Mouse (Mus musculus): ENCODE measurements around the gene Otop2.

Otop2 gene

DNA sequence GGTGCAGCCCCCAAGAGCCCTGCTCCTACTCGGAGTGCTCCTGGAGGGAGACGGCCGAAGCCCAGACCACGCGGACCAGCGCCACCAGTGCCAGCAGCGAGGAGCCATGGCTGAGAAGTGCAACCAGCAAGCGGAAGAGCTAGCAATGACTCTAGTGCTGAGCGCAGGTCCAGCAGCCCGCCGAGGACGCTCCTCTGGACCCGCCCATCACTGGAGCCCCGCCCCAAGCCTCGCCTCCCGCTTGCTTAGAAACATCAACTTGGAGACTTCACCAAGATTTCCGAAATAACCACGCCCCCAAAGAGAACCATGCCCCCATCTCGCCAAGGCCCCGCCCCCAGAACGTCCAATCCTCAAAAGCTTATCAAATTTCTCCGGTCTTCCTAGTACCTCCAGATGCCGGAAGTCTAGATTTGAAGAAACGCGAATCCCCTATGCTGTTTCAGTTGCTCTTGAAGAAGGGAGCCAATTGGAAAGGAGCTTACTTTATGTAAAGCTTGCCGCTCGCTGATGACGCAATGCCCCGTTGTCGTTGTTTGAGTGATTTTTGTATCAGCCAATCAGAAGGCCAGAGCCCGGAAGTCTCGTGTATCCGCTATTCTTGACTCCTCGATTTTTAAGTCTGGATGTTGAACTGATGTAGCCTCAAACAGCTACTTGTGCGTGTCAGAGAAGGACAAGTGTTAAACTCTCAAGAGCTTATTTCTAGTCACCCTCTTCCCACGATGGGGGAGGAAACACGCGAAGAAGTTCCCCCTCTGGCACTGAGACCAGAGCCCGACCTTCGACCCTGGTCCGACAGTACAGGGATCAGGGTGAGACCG is 30.0 kb upstream of the Otop2 start, which contains the start of gene Fdxr:
Fdxr (minus strand) TSS at position 271 of the 824 bp plus-strand sequence.
- peak; percentile 99 for DNase-seq

DNA sequence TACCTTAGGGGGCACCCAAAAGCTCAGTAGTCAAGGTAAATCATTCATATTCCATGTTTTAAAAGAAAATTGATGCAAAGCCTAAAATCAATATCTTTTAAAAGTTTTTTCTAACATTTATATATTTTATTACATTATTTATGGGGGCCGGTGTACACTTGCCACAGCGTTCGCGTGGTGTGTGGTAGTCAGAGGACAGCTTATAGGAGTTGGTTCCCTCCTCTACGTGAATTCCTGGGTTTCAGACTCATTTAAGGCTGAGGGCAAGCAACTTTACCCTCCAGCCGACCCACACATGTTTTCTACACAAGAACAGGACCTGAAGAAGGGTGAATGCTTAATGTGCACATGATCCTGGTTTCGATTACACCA is 29.4 kb upstream of the Otop2 start:
- no peak for DNase-seq

DNA sequence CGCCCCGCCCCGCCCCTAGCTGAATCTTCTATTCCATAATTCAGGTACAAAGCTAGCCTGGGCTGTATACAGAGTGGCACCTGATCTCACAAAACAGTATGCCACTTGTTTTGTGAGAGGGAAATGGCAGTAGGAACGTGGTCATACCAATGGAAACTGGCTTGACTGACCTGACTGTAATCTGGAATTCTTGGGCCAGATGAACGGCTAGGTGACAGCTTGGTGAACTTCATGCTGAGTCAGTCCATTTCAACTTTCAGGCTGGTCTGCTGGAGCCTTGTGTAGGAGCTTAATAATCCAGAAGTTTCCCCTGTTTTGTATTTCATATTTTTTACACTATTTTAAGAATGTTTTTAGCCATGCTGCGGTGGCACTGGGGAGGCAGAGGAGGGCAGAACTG is 28.8 kb upstream of the Otop2 start:
- DNase-seq, result no peak

DNA sequence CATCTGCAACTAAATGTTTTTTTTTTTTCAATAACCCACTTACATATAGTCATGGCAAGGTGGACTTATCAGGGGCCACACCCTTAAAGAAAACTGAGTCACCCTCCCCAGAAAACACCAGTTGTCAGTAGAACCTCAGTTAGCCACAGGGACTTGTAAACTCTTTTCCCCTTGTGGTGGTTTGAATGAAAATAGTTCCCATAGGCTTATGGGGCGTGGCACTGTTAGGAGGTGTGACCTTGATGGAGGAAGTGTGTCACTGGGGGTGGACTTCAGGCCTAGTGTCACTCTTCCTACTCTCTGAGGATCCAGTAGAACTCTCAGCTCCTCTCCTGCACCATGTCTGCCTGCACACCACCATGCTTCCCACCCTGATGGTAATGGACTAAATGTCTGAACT is 27.2 kb upstream of the Otop2 start:
- DNase-seq, result peak in 1 of 2 experiments; percentile 15

DNA sequence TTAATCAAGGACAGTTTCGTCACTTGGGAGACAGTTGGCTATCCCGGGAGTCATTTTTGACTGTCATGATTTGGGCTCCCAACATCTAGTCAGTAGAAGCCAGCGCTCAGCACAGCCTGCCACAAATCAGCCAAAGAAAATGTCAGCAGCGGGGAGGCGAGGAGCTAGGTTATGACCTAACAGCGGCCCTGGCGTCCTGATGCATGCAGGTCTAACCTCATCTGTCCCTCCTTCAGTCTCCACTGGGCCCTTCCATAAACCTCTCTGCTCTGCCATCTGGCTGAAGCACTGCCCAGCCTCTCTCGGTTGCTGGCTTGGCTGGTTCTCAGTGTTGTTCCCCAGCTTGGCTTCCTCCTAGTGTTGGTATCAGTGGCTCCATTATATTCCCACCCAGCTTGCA is 24.7 kb upstream of the Otop2 start:
- peak in 1 of 2 experiments; percentile 22 for DNase-seq

DNA sequence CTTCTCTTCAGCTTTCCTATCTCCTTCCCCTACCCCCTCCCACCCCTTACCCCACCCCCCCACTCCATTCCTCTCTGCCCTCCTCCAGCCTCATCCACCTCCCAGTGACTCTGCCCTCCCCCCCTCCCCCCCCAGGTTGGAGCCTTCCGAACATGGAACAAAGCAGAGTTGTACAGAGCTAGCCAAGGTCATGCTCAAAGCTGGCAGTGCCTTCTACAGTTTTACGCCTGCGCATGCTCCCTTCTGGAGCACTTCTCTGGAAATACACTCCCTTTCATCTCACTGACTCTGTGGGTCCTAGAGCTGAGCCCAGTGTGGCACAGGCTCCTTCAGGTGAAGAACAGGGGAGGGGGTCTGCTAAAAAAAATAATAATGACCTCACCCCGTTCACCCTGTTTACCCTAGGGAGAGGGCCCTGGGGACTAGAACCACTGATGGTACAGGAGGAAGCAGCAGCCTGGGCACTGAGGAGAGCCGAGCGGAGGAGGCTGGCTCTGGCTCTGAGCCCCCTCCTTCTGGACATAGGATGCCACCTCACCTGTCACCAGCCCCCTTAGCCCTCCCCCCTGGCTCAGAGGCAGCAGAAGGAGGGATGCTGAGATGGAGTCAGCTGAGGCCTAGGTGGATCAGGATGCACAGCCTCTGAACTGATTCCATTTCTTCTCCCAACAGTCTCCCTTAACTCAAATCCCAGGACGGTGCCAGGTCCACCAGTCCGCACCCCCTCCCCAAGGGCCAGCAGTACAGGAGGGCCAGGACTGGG is 24.1 kb upstream of the Otop2 start:
- DNase-seq, result peak in 1 of 2 experiments; percentile 17

DNA sequence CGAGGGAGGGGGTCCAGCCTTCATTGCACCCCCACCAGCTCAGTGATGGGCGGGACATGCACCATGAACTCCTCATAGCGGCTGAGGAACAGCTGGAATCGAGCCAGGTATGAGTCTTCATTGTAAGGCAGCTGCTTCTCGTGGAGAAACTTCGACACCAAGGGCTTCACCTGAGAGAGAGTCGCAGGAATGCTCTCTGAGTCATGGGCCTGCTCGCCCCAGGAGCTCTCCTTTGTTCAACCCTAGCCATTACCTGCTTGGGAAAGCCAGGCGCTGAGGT is 23.5 kb upstream of the Otop2 start:
- no peak for DNase-seq

DNA sequence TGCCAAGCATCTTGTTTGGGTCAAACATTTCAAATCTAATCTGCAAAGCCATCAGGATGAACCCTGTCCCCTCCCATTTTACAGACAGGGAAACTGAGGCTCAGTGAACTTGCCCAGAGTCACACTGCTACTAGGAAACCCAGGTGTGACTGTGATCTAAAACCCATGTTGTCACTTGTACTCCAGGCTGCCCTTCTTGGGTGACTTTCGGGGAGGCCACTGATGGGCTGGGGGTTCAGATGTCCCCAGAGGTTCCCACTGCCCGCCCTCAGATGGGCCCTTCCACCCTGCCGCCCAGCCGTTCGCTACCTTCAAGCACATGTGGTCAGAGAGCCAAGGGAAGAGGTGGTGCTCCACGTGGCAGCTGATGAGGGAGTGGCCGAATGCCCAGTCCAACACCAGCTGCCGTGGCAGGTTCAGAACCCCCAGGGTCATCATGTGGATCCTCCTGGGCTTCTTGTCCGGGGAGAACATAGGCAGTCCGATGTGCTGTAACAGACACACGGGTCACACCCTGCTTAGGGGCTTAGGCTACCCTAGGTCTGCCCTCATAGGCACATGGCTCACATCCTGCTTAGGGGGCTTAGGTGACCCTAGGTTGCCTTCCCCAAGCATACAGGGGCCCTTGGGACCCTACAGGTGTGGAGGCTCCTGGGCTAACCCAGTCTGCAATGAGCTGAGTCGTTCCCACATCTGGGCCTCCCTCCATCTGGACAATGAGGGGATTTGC is 22.9 kb upstream of the Otop2 start:
- DNase-seq, result no peak

DNA sequence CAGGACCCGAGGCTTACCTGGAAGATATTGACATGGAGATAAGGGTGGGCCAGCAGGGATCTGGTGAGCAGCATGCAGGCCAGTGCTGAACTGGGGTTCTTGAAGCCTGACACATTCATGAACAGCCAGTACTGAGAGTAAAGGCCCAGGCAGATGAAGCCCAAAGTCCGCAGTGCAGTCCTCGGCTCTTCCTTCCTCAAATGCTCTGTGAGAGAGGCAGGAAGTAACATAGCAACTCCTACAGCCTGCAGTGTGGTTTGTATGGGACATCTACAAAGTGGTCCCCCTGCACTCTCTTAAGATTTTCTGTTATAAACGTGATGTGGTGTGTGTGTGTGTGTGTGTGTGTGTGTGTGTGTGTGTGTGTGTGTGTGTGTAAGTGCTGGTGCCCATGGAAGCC is 21.7 kb upstream of the Otop2 start:
- no peak for DNase-seq

DNA sequence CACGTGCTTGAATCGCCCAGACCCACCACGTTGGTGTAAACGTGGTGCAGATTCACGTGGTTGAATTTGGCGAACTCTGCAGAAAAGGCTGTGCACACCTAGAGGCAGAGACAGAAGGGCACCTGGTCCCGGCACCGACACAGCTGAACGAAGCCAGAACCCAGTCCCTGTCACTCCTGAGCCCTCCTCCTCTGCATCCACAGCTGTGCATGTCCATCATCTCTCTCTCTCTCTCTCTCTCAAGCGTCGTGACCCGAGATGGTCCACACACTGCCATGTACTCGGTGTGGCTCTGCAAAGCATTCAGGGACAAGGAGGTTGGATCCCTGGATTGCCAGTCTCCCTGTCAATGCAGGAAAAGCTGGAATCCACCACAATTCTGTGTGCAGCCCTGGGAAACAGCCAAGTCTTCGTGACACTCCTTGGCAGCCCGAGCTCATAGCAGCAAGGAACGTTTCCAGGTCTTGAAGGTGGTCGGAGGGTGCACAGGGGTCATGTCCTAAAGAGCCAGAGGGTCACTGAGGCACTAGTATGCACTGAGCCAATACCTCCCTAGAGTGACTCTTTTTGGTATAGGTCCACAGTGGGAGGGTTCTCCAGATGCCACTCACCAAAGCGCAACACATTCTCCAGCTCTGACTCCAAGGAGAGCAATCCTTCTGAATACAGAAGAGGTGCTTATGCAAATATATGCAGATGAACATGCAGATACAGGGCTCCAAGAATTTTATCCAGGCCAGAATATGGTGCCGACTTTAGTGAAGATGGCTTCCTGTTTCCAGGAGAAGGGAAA is 20.6 kb upstream of the Otop2 start:
- DNase-seq, result no peak

DNA sequence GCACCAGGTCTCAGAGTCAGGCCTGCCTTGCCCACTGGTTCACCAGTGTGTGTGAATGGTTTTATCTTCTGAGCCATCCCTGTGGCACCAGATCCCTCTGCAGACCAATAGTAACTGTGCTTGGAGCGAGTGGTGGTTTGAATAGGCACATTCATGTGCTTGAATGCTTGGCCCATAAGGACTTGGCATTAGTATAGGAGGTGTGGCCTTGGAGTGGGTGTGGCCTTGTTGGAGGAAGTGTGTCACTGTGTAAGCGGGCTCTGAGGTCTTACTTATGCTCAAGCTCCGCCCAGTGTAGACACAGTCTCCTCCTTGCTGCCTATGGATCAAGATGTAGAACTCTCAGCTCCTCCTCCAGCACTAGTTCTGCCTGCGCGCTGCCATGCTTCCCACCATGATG is 19.6 kb upstream of the Otop2 start:
- DNase-seq, result no peak

DNA sequence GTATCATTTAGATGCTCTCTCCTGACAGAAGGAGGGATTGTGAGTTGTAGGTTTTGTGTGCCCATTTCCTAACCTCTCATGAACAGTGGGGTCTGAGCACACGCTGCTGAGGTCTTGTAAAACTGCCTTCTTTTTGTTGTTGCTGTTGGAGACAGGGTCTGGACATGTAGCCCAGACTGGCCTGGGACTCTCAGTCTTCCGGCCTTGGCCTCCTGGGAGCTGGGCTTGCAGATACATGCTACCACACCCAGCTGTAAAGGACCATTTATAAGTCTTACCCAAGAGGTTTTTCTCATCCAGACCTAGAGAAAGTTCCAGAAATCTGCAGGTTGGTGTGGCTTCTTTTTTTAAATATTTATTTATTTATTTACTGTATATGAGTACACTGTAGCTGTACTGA is 18.7 kb upstream of the Otop2 start:
- DNase-seq, result no peak

DNA sequence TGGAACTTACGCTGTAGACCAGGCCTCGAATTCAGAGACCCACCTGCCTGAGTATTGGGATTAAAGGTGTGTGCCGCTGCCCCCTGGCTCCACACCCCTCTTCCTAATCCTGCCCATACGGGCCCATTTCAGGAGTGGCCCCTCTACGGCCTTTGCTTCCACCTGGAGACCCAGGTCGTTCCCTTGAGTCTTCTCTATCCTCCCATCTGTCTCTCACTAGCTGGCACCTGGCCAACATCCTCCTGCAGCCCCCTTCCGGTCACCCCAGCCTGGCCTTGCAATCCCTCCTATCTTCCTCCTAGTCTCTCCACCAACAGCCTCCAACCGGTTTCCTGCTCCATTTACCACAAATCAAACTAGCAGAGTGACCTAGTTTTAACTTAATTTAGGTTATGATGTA is 17.1 kb upstream of the Otop2 start:
- no peak for DNase-seq

DNA sequence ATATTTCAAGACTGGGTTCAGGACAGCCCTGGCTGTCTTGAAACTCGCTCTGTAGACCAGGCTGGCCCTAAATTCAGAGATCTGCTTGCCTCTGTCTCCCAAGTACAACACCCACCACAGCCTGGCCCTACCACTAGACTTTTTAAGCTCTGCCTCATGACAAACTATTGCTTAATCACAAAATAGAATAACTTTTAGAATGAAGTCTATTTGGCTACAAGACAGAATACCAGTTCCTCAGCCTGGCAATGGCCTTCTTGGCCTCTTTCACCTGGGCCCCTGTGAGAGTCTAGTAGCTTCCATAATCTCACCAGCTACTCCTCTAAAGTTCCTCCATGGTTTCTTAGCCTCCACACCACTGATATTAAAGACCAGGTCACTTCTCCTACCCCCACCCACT is 16.6 kb upstream of the Otop2 start:
- DNase-seq, result no peak

DNA sequence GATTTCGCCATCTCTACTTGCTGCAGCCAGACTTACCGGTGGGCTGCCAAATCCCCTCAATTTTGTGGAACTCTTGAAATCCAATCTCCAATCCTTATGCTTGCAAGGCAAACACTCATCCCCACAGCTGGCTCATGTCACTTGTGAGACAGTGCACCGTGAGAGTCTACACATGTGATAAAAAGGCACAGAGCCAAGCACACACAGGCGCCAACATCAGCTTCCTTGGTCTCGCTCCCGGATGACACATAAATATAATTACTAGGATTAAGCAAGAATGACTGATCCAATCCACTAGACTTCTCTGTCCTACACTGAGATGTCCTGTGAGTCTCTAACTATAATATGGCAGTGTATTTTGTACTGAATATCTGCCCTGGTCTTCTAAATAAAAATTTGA is 16.0 kb upstream of the Otop2 start:
- peak; percentile 66 to 87 for DNase-seq

DNA sequence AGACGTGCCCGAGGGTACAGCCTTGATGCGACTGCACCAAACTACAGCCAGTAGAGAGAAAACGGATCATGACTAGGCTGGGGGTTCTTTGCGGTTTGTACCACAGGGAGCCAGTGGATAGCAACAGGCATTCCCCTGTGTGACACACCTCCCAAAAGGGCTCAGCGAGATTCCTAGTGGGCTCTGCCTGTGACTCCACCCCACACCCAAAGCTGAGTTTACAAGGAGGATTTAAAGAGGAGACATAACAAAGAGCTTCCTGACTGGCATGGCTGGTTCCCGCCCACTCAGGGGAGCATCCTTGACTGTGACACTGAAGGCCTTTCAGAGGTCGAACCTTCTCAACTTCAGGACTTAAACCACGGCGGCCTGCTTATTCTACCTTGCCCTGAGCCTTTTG is 15.5 kb upstream of the Otop2 start:
- DNase-seq, result no peak

DNA sequence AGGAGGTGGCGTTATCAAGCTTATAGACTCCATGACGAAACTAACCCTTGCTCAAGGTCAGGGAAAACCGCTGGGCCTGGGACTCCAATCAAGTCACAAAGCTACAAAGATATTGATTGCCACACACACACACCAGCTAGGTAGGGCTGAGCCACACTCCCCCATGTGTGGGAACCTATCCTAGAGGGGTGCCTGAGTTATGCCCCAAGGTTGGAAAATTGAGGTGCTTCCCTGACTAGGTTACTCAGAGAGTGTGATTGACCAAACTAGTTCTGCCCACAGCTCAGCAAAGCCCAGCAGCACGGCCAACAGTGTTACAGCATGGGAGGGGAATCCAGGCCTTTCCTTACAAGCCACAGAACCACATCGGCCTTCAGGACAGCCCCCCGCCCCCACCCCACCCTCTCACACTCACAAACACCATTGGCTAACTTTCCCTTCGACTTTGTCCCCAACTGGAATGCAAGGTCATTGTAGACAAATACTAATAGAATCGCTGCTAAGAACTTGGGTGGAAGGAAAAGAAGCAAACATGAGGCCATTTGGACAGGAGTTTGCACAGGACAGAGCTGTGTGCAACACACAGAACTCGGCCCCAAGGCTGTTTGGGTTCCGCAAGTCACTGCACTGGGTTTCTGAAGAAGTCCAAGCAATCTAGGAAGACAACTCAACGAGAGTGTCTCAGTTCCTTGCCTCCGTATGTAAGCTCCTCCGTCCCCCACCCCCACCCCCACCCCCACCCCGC is 14.2 kb upstream of the Otop2 start:
- DNase-seq, result no peak

DNA sequence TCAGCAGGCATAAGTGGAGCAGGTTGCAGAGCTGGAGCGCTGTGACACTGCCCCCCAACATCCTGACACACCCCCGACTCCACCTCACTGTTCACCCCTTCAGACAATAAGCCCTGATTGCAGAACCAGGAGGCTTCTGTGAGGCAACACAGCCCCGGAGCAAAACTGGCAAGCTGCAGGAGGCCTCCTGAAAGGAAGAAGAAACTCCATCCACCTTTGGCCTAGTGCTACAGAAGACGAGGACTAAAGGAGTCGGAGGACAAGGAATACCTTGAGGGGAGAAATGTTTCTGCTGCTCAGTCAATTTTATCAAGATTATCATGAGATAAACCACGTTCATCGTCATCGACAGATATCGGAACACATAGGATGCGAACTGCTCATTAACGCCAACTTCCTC is 11.0 kb upstream of the Otop2 start:
- DNase-seq, result no peak

DNA sequence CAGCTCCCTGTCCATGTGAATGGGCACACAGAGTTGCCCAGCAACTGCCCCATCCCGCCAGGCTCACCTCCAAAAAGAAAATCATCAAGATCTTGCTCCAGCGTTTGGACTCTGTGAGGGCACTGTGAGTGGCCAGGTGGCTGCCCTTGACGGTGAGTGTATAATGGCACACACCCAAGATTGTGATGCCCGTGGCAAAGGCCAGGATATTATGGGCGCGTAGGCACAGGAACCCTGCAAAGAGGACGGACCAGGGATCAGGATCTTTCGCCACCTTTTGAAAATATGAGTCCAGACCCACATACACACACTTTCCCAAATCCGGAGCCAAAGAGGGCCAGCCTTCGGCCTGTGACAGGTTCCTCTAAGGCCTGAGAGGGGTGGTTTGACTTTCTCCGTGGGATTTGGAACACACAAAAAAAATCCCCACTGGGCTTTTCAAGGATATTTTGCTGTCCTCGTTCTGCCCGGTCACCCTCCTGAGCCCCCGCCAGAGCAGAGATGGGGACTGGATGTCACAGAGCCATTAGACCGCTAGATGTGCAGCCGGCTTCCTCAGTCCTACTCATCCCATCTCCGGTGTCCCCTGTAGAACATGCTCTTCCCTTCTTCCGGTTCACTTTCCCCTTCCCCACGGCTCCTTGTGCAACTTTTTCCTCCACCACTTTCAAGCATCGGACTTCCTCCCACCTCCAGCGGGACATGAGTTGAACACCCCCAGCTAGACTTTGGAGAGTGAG is 10.3 kb upstream of the Otop2 start:
- no peak for DNase-seq

DNA sequence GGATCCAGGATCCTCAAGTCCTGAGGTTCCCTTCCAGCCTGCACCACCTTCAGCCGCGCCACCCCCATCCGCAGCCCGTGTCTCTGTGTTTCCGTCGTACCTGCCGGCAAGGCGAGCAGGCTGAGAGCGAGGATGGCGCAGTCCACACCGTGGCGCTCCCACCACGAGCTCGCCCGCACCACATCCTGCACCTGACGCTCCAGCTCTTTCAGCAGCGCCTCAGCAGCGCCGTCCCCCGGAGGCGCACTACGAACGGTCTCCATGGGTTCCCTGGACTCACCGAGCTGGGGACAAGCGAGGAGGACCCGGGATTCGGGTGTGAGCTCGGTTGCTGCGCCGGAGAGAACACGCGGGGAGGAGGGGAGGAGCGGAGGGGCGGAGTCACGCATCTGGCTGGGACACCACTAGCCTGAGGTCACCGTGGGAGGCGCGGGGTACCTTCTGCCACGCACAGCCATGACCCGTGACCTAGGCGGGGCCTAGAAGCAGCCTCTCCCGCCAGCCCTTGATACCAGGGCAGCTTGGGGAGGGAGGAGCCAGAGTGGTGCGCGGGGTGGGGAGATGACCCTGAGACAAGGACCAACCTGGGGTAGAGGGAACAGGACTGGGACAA is 9.6 kb upstream of the Otop2 start, which contains the start of gene Fads6:
Fads6 (minus strand) TSS at position 450 of the 613 bp plus-strand sequence.
- peak; percentile 34 to 56 for DNase-seq

DNA sequence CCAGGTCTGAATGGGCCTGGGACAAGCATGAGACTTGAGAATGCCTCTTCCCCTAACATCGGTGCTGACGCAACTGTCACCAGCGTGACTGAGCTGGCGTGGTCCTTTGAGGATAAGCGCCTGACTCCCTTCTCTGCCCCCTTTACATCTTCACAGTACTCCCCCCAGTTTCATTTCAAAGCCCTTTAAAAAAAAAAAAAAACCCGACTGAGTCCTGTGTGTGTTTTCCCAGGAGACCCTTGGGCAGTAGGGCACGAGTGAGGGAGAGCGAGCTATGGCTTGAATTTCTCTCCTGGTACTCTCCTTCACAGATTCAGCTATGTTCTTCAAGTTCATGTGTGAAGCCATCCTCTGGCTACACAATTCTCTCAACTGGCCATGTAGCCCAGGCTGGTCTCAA is 8.8 kb upstream of the Otop2 start:
- DNase-seq, result no peak

Measured in lung, postnatal 4 days (tissue).